Mouse (Mus musculus): Measurements from ENCODE around the gene Pakap. TPM values are rescaled to one million over a fixed set of nuclear protein-coding genes. Genes with fewer than 3 reads are reported as not detected.

The Pakap gene
- polyA plus RNA-seq, 1 experiment from 2014 or later = 30.1 TPM

GRCm38 (mm10) chr4:57656388-57656787 is 88.4 kb downstream of the Pakap start:
- no peak for ATAC-seq (ENCODE audit: insufficient number of reproducible peaks, insufficient read depth, low FRiP score, low read depth)
- no peak overlapping the region for H3K9ac ChIP-seq (replicated peaks; ENCODE audit: low read depth, low read length)
- H3K9me3 ChIP-seq (ENCODE audit: control insufficient read depth, low read depth, low read length) = no peaks in the 10 kb centered on the region
- no peaks in the 10 kb centered on the region for H3K36me3 ChIP-seq (ENCODE audit: control insufficient read depth, insufficient read depth, low read length)
- WGBS = 94% methylated on average over 12 of the region's 12 CpGs
- H3K4me1 ChIP-seq (ENCODE audit: control insufficient read depth, insufficient read depth, low read length) = no peaks in the 10 kb centered on the region
- H3K27me3 ChIP-seq (ENCODE audit: control insufficient read depth, insufficient read depth, low read length) = no peaks in the 10 kb centered on the region
- no peak overlapping the region for H3K4me2 ChIP-seq (replicated peaks; ENCODE audit: low read depth, low read length)
- H3K27ac ChIP-seq (ENCODE audit: low read length) = no peak overlapping the region
- H3K4me3 ChIP-seq (ENCODE audit: low read depth, low read length) = no peak overlapping the region

GRCm38 (mm10) chr4:57656861-57657260 is 88.9 kb downstream of the Pakap start:
- Histone ChIP-seq H3K36me3 (ENCODE audit: control insufficient read depth, insufficient read depth, low read length) (no peaks in the 10 kb centered on the region), H3K9me3 (ENCODE audit: control insufficient read depth, low read depth, low read length) (no peaks in the 10 kb centered on the region), H3K4me1 (ENCODE audit: control insufficient read depth, insufficient read depth, low read length) (no peaks in the 10 kb centered on the region), H3K27ac (ENCODE audit: low read length) (no peak overlapping the region), H3K4me3 (ENCODE audit: low read depth, low read length) (no peak overlapping the region), H3K27me3 (ENCODE audit: control insufficient read depth, insufficient read depth, low read length) (no peaks in the 10 kb centered on the region), H3K4me2 (replicated peaks; ENCODE audit: low read depth, low read length) (no peak overlapping the region), H3K9ac (replicated peaks; ENCODE audit: low read depth, low read length) (no peak overlapping the region)
- no peak for ATAC-seq (ENCODE audit: insufficient number of reproducible peaks, insufficient read depth, low FRiP score, low read depth)
- whole genome bisulfite sequencing = 89% methylated on average over 3 of the region's 3 CpGs

- WGBS = 29% methylated on average over 4 of the region's 4 CpGs
- H3K36me3 ChIP-seq (ENCODE audit: control insufficient read depth, insufficient read depth, low read length) = no peaks in the 10 kb centered on the region
- H3K9me3 ChIP-seq (ENCODE audit: control insufficient read depth, low read depth, low read length) = no peaks in the 10 kb centered on the region
Observed at GRCm38 (mm10) chr4:57660470-57660869, 92.5 kb downstream of the Pakap start.

GRCm38 (mm10) chr4:57666101-57666500 is 98.1 kb downstream of the Pakap start:
- no peaks in the 10 kb centered on the region for H3K27me3 ChIP-seq (ENCODE audit: control insufficient read depth, insufficient read depth, low read length)
- no peak overlapping the region for H3K9ac ChIP-seq (replicated peaks; ENCODE audit: low read depth, low read length)
- H3K4me2 ChIP-seq (replicated peaks; ENCODE audit: low read depth, low read length) = no peak overlapping the region
- H3K4me3 ChIP-seq (ENCODE audit: low read depth, low read length) = no peak overlapping the region
- no peaks in the 10 kb centered on the region for H3K9me3 ChIP-seq (ENCODE audit: control insufficient read depth, low read depth, low read length)
- no peak overlapping the region for H3K27ac ChIP-seq (ENCODE audit: low read length)
- 0 out of 2 replicates have a peak, but pooled peaks cover 3% of the 10 kb centered on the region for H3K4me1 ChIP-seq (ENCODE audit: control insufficient read depth, insufficient read depth, low read length)
- no peak for ATAC-seq (ENCODE audit: insufficient number of reproducible peaks, insufficient read depth, low FRiP score, low read depth)
- WGBS = 79% methylated on average over 3 of the region's 3 CpGs
- no peaks in the 10 kb centered on the region for H3K36me3 ChIP-seq (ENCODE audit: control insufficient read depth, insufficient read depth, low read length)

More at GRCm38 (mm10) chr4:57660470-57660869, 92.5 kb downstream of the Pakap start:
- ATAC-seq (ENCODE audit: insufficient number of reproducible peaks, insufficient read depth, low FRiP score, low read depth) = no peak
- Histone ChIP-seq H3K27ac (ENCODE audit: low read length) (no peak overlapping the region), H3K4me1 (ENCODE audit: control insufficient read depth, insufficient read depth, low read length) (no peaks in the 10 kb centered on the region), H3K4me3 (ENCODE audit: low read depth, low read length) (no peak overlapping the region), H3K4me2 (replicated peaks; ENCODE audit: low read depth, low read length) (no peak overlapping the region), H3K9ac (replicated peaks; ENCODE audit: low read depth, low read length) (no peak overlapping the region), H3K27me3 (ENCODE audit: control insufficient read depth, insufficient read depth, low read length) (no peaks in the 10 kb centered on the region)

- ATAC-seq (ENCODE audit: insufficient number of reproducible peaks, insufficient read depth, low FRiP score, low read depth) = peak; percentile 24; the same call in 1 of the 2 replicates
- H3K4me3 ChIP-seq (ENCODE audit: low read depth, low read length) = no peak overlapping the region
- no peak overlapping the region for H3K9ac ChIP-seq (replicated peaks; ENCODE audit: low read depth, low read length)
- WGBS = 38% methylated on average over 7 of the region's 7 CpGs
- H3K4me2 ChIP-seq (replicated peaks; ENCODE audit: low read depth, low read length) = no peak overlapping the region
- peaks cover 15% of the 10 kb centered on the region; the same call in 1 of the 2 replicates for H3K4me1 ChIP-seq (ENCODE audit: control insufficient read depth, insufficient read depth, low read length)
- H3K27me3 ChIP-seq (ENCODE audit: control insufficient read depth, insufficient read depth, low read length) = no peaks in the 10 kb centered on the region
- no peaks in the 10 kb centered on the region for H3K36me3 ChIP-seq (ENCODE audit: control insufficient read depth, insufficient read depth, low read length)
- H3K9me3 ChIP-seq (ENCODE audit: control insufficient read depth, low read depth, low read length) = no peaks in the 10 kb centered on the region
- peak overlapping the region; percentile 35; the same call in 1 of the 2 replicates for H3K27ac ChIP-seq (ENCODE audit: low read length)
Observed at GRCm38 (mm10) chr4:57670813-57671469, 103.0 kb downstream of the Pakap start.

DNA sequence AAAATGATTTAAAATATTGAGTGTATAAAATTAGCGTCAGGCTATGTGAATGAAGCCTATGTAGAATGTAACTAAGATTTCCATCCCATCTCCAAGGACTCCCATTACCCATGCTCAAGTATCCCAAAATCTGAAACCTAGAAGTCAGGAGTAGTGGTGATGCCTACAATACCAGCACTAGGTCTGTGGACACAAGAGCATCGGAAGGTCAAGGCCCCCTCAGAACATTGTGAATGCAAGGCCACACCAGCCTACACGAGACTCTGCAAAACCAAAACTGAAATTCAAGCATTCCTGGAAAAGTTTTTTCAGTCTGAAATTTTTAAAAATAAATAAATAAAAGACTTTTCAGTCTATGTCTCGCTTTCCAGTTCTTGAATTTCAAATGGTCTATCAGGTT is 104.6 kb downstream of the Pakap start:
- no peaks in the 10 kb centered on the region for H3K9me3 ChIP-seq (ENCODE audit: control insufficient read depth, low read depth, low read length)
- H3K4me1 ChIP-seq (ENCODE audit: control insufficient read depth, insufficient read depth, low read length) = peaks cover 15% of the 10 kb centered on the region; the same call in 1 of the 2 replicates
- H3K27me3 ChIP-seq (ENCODE audit: control insufficient read depth, insufficient read depth, low read length) = no peaks in the 10 kb centered on the region
- WGBS = 75% methylated on average over 4 of the region's 4 CpGs
- ATAC-seq (ENCODE audit: insufficient number of reproducible peaks, insufficient read depth, low FRiP score, low read depth) = no peak
- no peak overlapping the region for H3K9ac ChIP-seq (replicated peaks; ENCODE audit: low read depth, low read length)
- H3K4me2 ChIP-seq (replicated peaks; ENCODE audit: low read depth, low read length) = no peak overlapping the region
- H3K36me3 ChIP-seq (ENCODE audit: control insufficient read depth, insufficient read depth, low read length) = no peaks in the 10 kb centered on the region
- H3K27ac ChIP-seq (ENCODE audit: low read length) = no peak overlapping the region
- H3K4me3 ChIP-seq (ENCODE audit: low read depth, low read length) = no peak overlapping the region

DNA sequence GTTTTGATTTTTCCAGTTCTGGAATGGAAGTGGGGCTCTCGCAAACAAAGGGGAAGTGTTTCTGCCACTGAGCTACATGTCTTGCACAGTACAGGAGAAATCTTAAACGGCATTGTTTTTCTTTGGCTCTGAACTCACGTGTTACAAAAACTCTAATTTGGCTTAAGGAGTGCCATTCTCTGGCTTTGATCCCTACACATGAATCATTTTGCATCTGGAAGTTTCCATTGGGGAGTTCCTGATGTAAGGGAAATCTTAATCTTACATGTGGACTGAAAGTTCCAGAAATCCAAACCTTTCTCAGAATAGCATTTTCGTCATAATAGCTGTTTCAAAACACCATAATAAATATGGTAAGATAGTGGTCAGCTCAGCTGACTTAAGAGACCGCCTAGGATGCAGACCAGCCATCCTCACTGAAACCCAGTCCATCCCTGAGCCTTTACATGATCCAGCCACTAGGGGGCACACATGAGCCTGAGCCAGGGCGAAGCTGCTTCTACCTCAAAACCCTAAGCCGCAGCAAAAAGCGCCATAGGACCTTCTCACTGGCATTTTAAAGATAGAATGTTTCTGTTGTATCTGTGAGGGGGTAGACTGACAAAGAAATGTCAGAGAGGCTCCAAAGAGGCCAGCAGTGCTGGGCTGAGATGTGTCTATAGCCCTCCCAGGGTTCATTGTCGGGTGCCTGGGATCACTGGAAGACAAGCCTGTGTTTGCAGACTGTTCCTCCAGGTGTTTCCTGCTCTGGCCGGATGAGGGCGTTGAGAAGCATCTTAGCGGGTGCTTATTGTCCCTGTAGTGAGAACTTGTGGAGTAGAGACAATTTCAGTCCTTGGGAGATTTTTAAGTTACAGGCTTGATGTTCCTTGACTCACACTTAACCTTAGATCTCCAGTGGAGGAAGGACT is 105.3 kb downstream of the Pakap start:
- Histone ChIP-seq H3K4me3 (ENCODE audit: low read depth, low read length) (no peak overlapping the region), H3K9me3 (ENCODE audit: control insufficient read depth, low read depth, low read length) (no peaks in the 10 kb centered on the region), H3K27ac (ENCODE audit: low read length) (peak overlapping the region; percentile 30; the same call in 1 of the 2 replicates), H3K4me1 (ENCODE audit: control insufficient read depth, insufficient read depth, low read length) (peaks cover 15% of the 10 kb centered on the region; the same call in 1 of the 2 replicates), H3K27me3 (ENCODE audit: control insufficient read depth, insufficient read depth, low read length) (no peaks in the 10 kb centered on the region), H3K4me2 (replicated peaks; ENCODE audit: low read depth, low read length) (peak overlapping the region; percentile 25), H3K36me3 (ENCODE audit: control insufficient read depth, insufficient read depth, low read length) (no peaks in the 10 kb centered on the region), H3K9ac (replicated peaks; ENCODE audit: low read depth, low read length) (no peak overlapping the region)
- no peak for ATAC-seq (ENCODE audit: insufficient number of reproducible peaks, insufficient read depth, low FRiP score, low read depth)
- WGBS = 12% methylated on average over 12 of the region's 12 CpGs

GRCm38 (mm10) chr4:57674351-57674750 is 106.4 kb downstream of the Pakap start:
- Histone ChIP-seq H3K9ac (replicated peaks; ENCODE audit: low read depth, low read length) (no peak overlapping the region), H3K9me3 (ENCODE audit: control insufficient read depth, low read depth, low read length) (no peaks in the 10 kb centered on the region), H3K4me3 (ENCODE audit: low read depth, low read length) (no peak overlapping the region), H3K36me3 (ENCODE audit: control insufficient read depth, insufficient read depth, low read length) (no peaks in the 10 kb centered on the region), H3K4me2 (replicated peaks; ENCODE audit: low read depth, low read length) (no peak overlapping the region), H3K27me3 (ENCODE audit: control insufficient read depth, insufficient read depth, low read length) (no peaks in the 10 kb centered on the region), H3K27ac (ENCODE audit: low read length) (peak overlapping the region; percentile 49; the same call in 1 of the 2 replicates), H3K4me1 (ENCODE audit: control insufficient read depth, insufficient read depth, low read length) (peaks cover 15% of the 10 kb centered on the region; the same call in 1 of the 2 replicates)
- 75% methylated on average over 7 of the region's 7 CpGs for WGBS
- no peak for ATAC-seq (ENCODE audit: insufficient number of reproducible peaks, insufficient read depth, low FRiP score, low read depth)
